Mouse (Mus musculus) kidney, adult 9 months (tissue): ENCODE results near the gene Gm26661.

ENCODE experiments used
- DNase-seq: peaks from one replicate; pipeline ENCODE4 v3.0.0; 2022

Gm26661 gene

GRCm38 (mm10) chr14:7791532-7792159, at the start of gene Gm26661:
Gene Gm26661, plus strand, starts transcription at chr14:7791587.
- peak; percentile 82 for DNase-seq

GRCm38 (mm10) chr14:7748944-7749763, 42.2 kb upstream of the Gm26661 start:
- DNase-seq = peak; percentile 42

GRCm38 (mm10) chr14:7749764-7750089, 41.7 kb upstream of the Gm26661 start:
- DNase-seq = no peak

- DNase-seq = peak; percentile 72
These were observed 25.6 kb upstream of the Gm26661 start for GRCm38 (mm10) chr14:7765569-7766314.

GRCm38 (mm10) chr14:7773714-7774389, 17.5 kb upstream of the Gm26661 start:
- DNase-seq = peak; percentile 42

- no peak for DNase-seq
These were observed 5.3 kb upstream of the Gm26661 start for GRCm38 (mm10) chr14:7786073-7786472.

GRCm38 (mm10) chr14:7789266-7790030, 1.9 kb upstream of the Gm26661 start:
- DNase-seq = no peak

- DNase-seq = no peak
These were observed 291 bp upstream of the Gm26661 start for GRCm38 (mm10) chr14:7791061-7791531.

GRCm38 (mm10) chr14:7795961-7796360, 4.6 kb downstream of the Gm26661 start:
- no peak for DNase-seq

GRCm38 (mm10) chr14:7800611-7801010, 9.2 kb downstream of the Gm26661 start:
- no peak for DNase-seq

GRCm38 (mm10) chr14:7801831-7802230, 10.4 kb downstream of the Gm26661 start:
- peak; percentile 52 for DNase-seq

GRCm38 (mm10) chr14:7803874-7804557, 12.6 kb downstream of the Gm26661 start:
- DNase-seq = no peak

- no peak for DNase-seq
These were observed 13.1 kb downstream of the Gm26661 start for GRCm38 (mm10) chr14:7804558-7804905.

- no peak for DNase-seq
These were observed 16.3 kb downstream of the Gm26661 start for GRCm38 (mm10) chr14:7807711-7808110.

- DNase-seq = no peak
These were observed 17.2 kb downstream of the Gm26661 start for GRCm38 (mm10) chr14:7808501-7808981.

GRCm38 (mm10) chr14:7809043-7809955, 17.9 kb downstream of the Gm26661 start:
- DNase-seq = no peak

- peak; percentile 98 for DNase-seq
These were observed 26.5 kb downstream of the Gm26661 start, which contains the start of gene Flnb for GRCm38 (mm10) chr14:7817770-7818462. Gene Flnb, plus strand, starts transcription at chr14:7817957.

GRCm38 (mm10) chr14:7818463-7819121, 27.2 kb downstream of the Gm26661 start:
- DNase-seq = peak; percentile 60

- DNase-seq = peak; percentile 51
These were observed 28.1 kb downstream of the Gm26661 start for GRCm38 (mm10) chr14:7819446-7819845.
